Comparison of ENCODE assay signal across 9 mouse cellular contexts in the genomic region with DNA sequence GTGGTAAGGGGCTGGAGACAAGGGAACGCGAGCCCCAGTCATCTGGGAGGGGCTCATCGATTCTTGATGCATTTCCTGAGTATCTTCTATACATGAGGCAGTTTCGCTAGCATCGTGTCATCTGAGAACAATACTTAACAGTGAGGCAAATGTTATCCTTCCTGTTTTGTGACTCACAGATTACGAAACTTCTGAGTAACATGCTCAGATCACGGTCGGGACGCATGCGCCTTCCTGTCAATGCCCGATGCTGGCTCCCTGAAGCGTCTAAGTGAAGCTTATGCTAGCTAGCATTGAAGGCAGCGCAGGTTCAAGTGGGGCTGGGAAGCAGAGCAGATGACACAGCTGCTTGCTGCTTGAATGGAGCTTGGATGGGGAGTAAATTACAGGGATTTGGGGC. TPM values are rescaled to one million over a fixed set of nuclear protein-coding genes. Genes with fewer than 3 reads are reported as not detected.
DNase-seq lines count a peak whose midpoint lies in the region; ATAC-seq and TF ChIP-seq lines count a peak whose summit lies in the region.
"Had no signal": no experiment of that assay in that cellular context is flagged by ENCODE, and none has a peak within 500 bp of the region (broad histone marks: within the 10 kb centered on the region; RNA-seq: fewer than 3 reads in every experiment).

No protein-coding gene starts in this region.

- no peak overlapping the region for H3K27ac ChIP-seq in embryonic fibroblast, embryonic 13.5 days (ENCODE audit: insufficient read depth, low read length)
- H3K27ac ChIP-seq in liver, embryonic 14.5 days, result no peak overlapping the region
- no peak overlapping the region for H3K27ac ChIP-seq in hindbrain, embryonic 14.5 days

- H3K36me3 ChIP-seq in liver, embryonic 14.5 days (replicated peaks; ENCODE audit: control insufficient read depth, insufficient read depth, low read depth), result no peaks in the 10 kb centered on the region
- H3K36me3 ChIP-seq in hindbrain, embryonic 14.5 days (replicated peaks; ENCODE audit: control insufficient read depth, insufficient read depth), result no peaks in the 10 kb centered on the region

- no peak for ATAC-seq in liver, embryonic 14.5 days (ENCODE audit: insufficient read depth)
- no peak for ATAC-seq in hindbrain, embryonic 14.5 days (ENCODE audit: low FRiP score)

- no peak overlapping the region for H3K9ac ChIP-seq in liver, embryonic 14.5 days (replicated peaks)
- H3K9ac ChIP-seq in hindbrain, embryonic 14.5 days, result no peak overlapping the region

- 0 out of 2 replicates have a peak, but pooled peaks have one; percentile 10 for TF ChIP-seq POLR2A in embryonic fibroblast, embryonic 13.5 days (IDR thresholded peaks at IDR 0.05; ENCODE audit: low read depth, low read length)

- no peaks in the 10 kb centered on the region; the same call in 1 of the 2 replicates for H3K4me1 ChIP-seq in embryonic fibroblast, embryonic 13.5 days (ENCODE audit: control insufficient read depth, insufficient read depth, low read length)
- no peaks in the 10 kb centered on the region for H3K4me1 ChIP-seq in liver, embryonic 14.5 days (replicated peaks; ENCODE audit: control insufficient read depth in 2 of 2, insufficient read depth in 2 of 2, low read length in 1 of 2)
- no peaks in the 10 kb centered on the region for H3K4me1 ChIP-seq in hindbrain, embryonic 14.5 days (replicated peaks; ENCODE audit: control insufficient read depth, insufficient read depth, low read length)

- no peak for TF ChIP-seq CTCF in embryonic fibroblast, embryonic 13.5 days (IDR thresholded peaks at IDR 0.05; ENCODE audit: borderline replicate concordance, insufficient read depth, low read length)
- TF ChIP-seq CTCF in liver, embryonic 14.5 days (IDR thresholded peaks at IDR 0.05; ENCODE audit: low read depth), result no peak

- H3K4me3 ChIP-seq in embryonic fibroblast, embryonic 13.5 days (ENCODE audit: insufficient read depth, low read length), result no peak overlapping the region
- no peak overlapping the region for H3K4me3 ChIP-seq in liver, embryonic 14.5 days (ENCODE audit: insufficient read depth in 1 of 2, low read depth in 2 of 2, low read length in 2 of 2)
- no peak overlapping the region for H3K4me3 ChIP-seq in hindbrain, embryonic 14.5 days (replicated peaks; ENCODE audit: low read length)

- 20% methylated on average over 13 of the region's 13 CpGs for WGBS in liver, embryonic 14.5 days (ENCODE audit: insufficient replicate concordance)
- 74% methylated on average over 13 of the region's 13 CpGs for WGBS in hindbrain, embryonic 14.5 days

- H3K27me3 ChIP-seq in liver, embryonic 14.5 days (ENCODE audit: control insufficient read depth, insufficient read depth, low read length), result no peaks in the 10 kb centered on the region
- H3K27me3 ChIP-seq in hindbrain, embryonic 14.5 days (ENCODE audit: control insufficient read depth, insufficient read depth, low read length), result no peaks in the 10 kb centered on the region

- H3K4me2 ChIP-seq in liver, embryonic 14.5 days (ENCODE audit: low read depth), result no peak overlapping the region
- no peak overlapping the region for H3K4me2 ChIP-seq in hindbrain, embryonic 14.5 days (replicated peaks)

- peak; percentile 39 for DNase-seq in urinary bladder, adult 2 months (ENCODE audit: low spot score)
- DNase-seq in urinary bladder, postnatal 4 days (ENCODE audit: low spot score in 2 of 2), result no peak
- DNase-seq in liver, embryonic 14.5 days (ENCODE audit: low read depth in 3 of 3, low spot score in 3 of 3), result peak in 2 of 3 experiments; percentile 16 to 41
- DNase-seq in spleen, postnatal 4 days (ENCODE audit: low spot score in 2 of 2), result peak; percentile 47 to 71
- no peak for DNase-seq in right cerebral cortex, postnatal 4 days
- DNase-seq in hindbrain, embryonic 14.5 days (ENCODE audit: low spot score), result no peak
- DNase-seq in embryo, embryonic 10 days (ENCODE audit: low spot score), result no peak

- no peaks in the 10 kb centered on the region for H3K9me3 ChIP-seq in liver, embryonic 14.5 days (ENCODE audit: control insufficient read depth, low read length)
- no peaks in the 10 kb centered on the region for H3K9me3 ChIP-seq in hindbrain, embryonic 14.5 days (ENCODE audit: control insufficient read depth, low read length)

- no peak for TF ChIP-seq EP300 in liver, embryonic 14.5 days (IDR thresholded peaks at IDR 0.05; ENCODE audit: low read depth)

RNA-seq across cellular contexts. Expression of gene Heatr6, which starts 35.8 kb away (rescaled TPM):
- 12.5 and 13.1 TPM in 2 replicates for polyA plus RNA-seq in urinary bladder, adult 2 months (2012; rRNA removed)
- 18.6 and 22.0 TPM in 2 replicates for polyA plus RNA-seq in embryonic fibroblast, embryonic 13.5 days (2011; ENCODE audit: insufficient read length, low read depth, missing spikeins)
- 3.6 and 3.8 TPM in 2 replicates for polyA plus RNA-seq in liver, embryonic 14.5 days (2012; rRNA removed)
- polyA plus RNA-seq in liver, embryonic 14.5 days (2014; fragmentation: Nextera tagmentation; extraction: Ambion mirVana), result 5.6 and 6.0 TPM in 2 replicates
- polyA plus RNA-seq in hindbrain, embryonic 14.5 days (2014; fragmentation: Nextera tagmentation; extraction: Ambion mirVana), result 29.1 and 33.3 TPM in 2 replicates

RNA-seq across cellular contexts. Expression of gene Wfdc21, which starts 42.5 kb away (rescaled TPM):
- polyA plus RNA-seq in urinary bladder, adult 2 months (2012; rRNA removed), result 1.4 and 1.6 TPM in 2 replicates
- not detected in 2 replicates for polyA plus RNA-seq in embryonic fibroblast, embryonic 13.5 days (2011; ENCODE audit: insufficient read length, low read depth, missing spikeins)
- polyA plus RNA-seq in liver, embryonic 14.5 days (2012; rRNA removed), result 4.9 and 6.5 TPM in 2 replicates
- 12.4 and 22.8 TPM in 2 replicates for polyA plus RNA-seq in liver, embryonic 14.5 days (2014; fragmentation: Nextera tagmentation; extraction: Ambion mirVana)
- polyA plus RNA-seq in hindbrain, embryonic 14.5 days (2014; fragmentation: Nextera tagmentation; extraction: Ambion mirVana), result not detected in 2 replicates
- polyA plus RNA-seq: embryonic facial prominence, embryonic 11.5 days had no signal

Comparison
In these comparisons a context has a peak if more than half of its experiments do, and no peak if none do; other contexts are left out.
1. DNase-seq: peak in urinary bladder, adult 2 months (single experiment), liver, embryonic 14.5 days (2 of 3) and spleen, postnatal 4 days (2 of 2); none in urinary bladder, postnatal 4 days (0 of 2), right cerebral cortex, postnatal 4 days (single experiment), hindbrain, embryonic 14.5 days (single experiment) and embryo, embryonic 10 days (single experiment).